Mouse (Mus musculus) CH12.LX (cell line): ENCODE measurements around the gene Scrn1.

Experiments used
- CTCF ChIP-seq, 2 experiments: IDR thresholded peaks in 1 of 2; conservative IDR thresholded peaks in 1 of 2; 2 replicates each; pipeline ENCODE4 v1.5.1; 2011 to 2012; ENCODE audit warnings: low read depth in 2 of 2, low read length in 2 of 2, improper control_type of control experiment in 1 of 2, inconsistent platforms in 1 of 2, mild to moderate bottlenecking in 1 of 2, moderate library complexity in 1 of 2
- EP300 ChIP-seq: IDR thresholded peaks from 2 replicates; pipeline ENCODE4 v1.6.1; 2011; ENCODE audit warnings: low read length, improper control_type of control experiment
- MAX ChIP-seq: IDR thresholded peaks from 2 replicates; pipeline ENCODE4 v1.6.1; 2011; ENCODE audit warnings: low read length, improper control_type of control experiment
- NRF1 ChIP-seq: IDR thresholded peaks from 2 replicates; pipeline ENCODE4 v1.6.1; 2014; ENCODE audit warnings: low read depth, mild to moderate bottlenecking, inconsistent platforms, low read length, improper control_type of control experiment, moderate library complexity
- POLR2A ChIP-seq: IDR thresholded peaks from 2 replicates; pipeline ENCODE4 v1.6.1; 2011; ENCODE audit warnings: low read depth, mild to moderate bottlenecking, improper control_type of control experiment, low read length
- RCOR1 ChIP-seq: conservative IDR thresholded peaks from 2 replicates; pipeline ENCODE4 v1.6.1; 2012; ENCODE audit warnings: low read depth, mild to moderate bottlenecking, inconsistent platforms, low read length, improper control_type of control experiment
- TBP ChIP-seq: conservative IDR thresholded peaks from 2 replicates; pipeline ENCODE4 v1.6.1; 2011; ENCODE audit warnings: low read depth, low read length, improper control_type of control experiment
- UBTF ChIP-seq: IDR thresholded peaks from 2 replicates; pipeline ENCODE4 v1.6.1; 2012; ENCODE audit warnings: low read depth, mild to moderate bottlenecking, inconsistent platforms, low read length, improper control_type of control experiment, moderate library complexity
- ZNF384 ChIP-seq: IDR thresholded peaks from 2 replicates; pipeline ENCODE4 v1.6.1; 2012; ENCODE audit warnings: low read depth, low read length, improper control_type of control experiment, inconsistent platforms

DNA sequence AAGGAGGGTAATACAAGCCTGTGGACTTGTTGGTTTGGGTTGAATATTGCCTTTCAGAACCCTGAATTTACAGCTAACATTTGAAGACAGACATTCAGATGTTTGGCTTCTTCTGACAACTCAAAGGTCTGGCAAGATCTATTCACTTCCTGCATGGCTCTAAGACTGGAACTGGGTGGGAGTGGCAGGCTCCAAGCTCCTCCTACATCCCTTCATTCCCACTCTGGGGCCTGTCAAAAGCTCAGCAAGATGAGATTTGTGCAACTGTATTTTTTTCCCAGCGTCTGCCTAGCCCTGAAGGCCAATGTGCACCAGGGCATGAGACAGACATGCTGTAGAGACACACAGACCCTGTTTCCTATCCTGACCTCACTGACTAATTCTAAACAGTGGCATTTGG, 10.5 kb downstream of the Scrn1 start:
- TF ChIP-seq RCOR1 (no peak), UBTF (no peak), ZNF384 (no peak), EP300 (no peak), NRF1 (no peak), CTCF (conservative IDR thresholded peaks at IDR 0.05 in 1 of 2, IDR thresholded peaks at IDR 0.05 in 1 of 2; ENCODE audit: low read depth in 2 of 2, low read length in 2 of 2) (no peak), MAX (no peak), POLR2A (no peak), TBP (no peak)
